21 mouse cellular contexts compared by ENCODE assay signal in genomic region chr6:91300079-91300478, GRCm38 (mm10).
DNase-seq lines count a peak whose midpoint lies in the region; ATAC-seq and TF ChIP-seq lines count a peak whose summit lies in the region.
"Had no signal": no experiment of that assay in that cellular context is flagged by ENCODE, and none has a peak within 500 bp of the region (broad histone marks: within the 10 kb centered on the region; RNA-seq: fewer than 3 reads in every experiment).

No protein-coding gene starts in this region.

- no peak overlapping the region for H3K4me3 ChIP-seq in forebrain, embryonic 12.5 days (replicated peaks)
- H3K4me3 ChIP-seq in forebrain, postnatal 0 days (ENCODE audit: low read depth, low read length) = no peak overlapping the region
- H3K4me3 ChIP-seq in hindbrain, embryonic 14.5 days (replicated peaks; ENCODE audit: low read length) = no peak overlapping the region
- H3K4me3 ChIP-seq in hindbrain, embryonic 16.5 days (ENCODE audit: low read length) = no peak overlapping the region
- H3K4me3 ChIP-seq in embryonic facial prominence, embryonic 10.5 days = no peak overlapping the region
- no peak overlapping the region for H3K4me3 ChIP-seq in hindbrain, postnatal 0 days (ENCODE audit: low read length)
- H3K4me3 ChIP-seq: embryonic facial prominence, embryonic 15.5 days; gastrocnemius, adult 2 months; heart, adult 2 months; limb, embryonic 13.5 days; myocyte; stomach, embryonic 15.5 days had no signal

- H3K4me2 ChIP-seq in forebrain, embryonic 12.5 days = no peak overlapping the region
- no peak overlapping the region for H3K4me2 ChIP-seq in forebrain, postnatal 0 days (ENCODE audit: low read depth)
- no peak overlapping the region for H3K4me2 ChIP-seq in hindbrain, embryonic 14.5 days (replicated peaks)
- no peak overlapping the region for H3K4me2 ChIP-seq in hindbrain, embryonic 16.5 days (ENCODE audit: low read length)
- no peak overlapping the region for H3K4me2 ChIP-seq in hindbrain, postnatal 0 days (ENCODE audit: low read depth, low read length)
- H3K4me2 ChIP-seq: embryonic facial prominence, embryonic 15.5 days; limb, embryonic 13.5 days; stomach, embryonic 15.5 days had no signal

- ATAC-seq in forebrain, embryonic 12.5 days (ENCODE audit: low FRiP score) = no peak
- ATAC-seq in forebrain, postnatal 0 days = no peak
- ATAC-seq in hindbrain, embryonic 14.5 days (ENCODE audit: low FRiP score) = no peak
- no peak for ATAC-seq in hindbrain, embryonic 16.5 days
- no peak for ATAC-seq in hindbrain, postnatal 0 days
- ATAC-seq: lung, postnatal 0 days had no signal

- 0 out of 2 replicates have a peak overlapping the region, but pooled peaks have one; percentile 97 for H3K27ac ChIP-seq in forebrain, embryonic 12.5 days
- H3K27ac ChIP-seq in forebrain, postnatal 0 days (ENCODE audit: low read depth, low read length) = no peak overlapping the region
- H3K27ac ChIP-seq in hindbrain, embryonic 14.5 days = no peak overlapping the region
- no peak overlapping the region for H3K27ac ChIP-seq in hindbrain, embryonic 16.5 days (ENCODE audit: low read depth, low read length)
- H3K27ac ChIP-seq in embryonic facial prominence, embryonic 10.5 days (replicated peaks) = peak overlapping the region; percentile 35; the same call in 1 of the 2 replicates
- no peak overlapping the region for H3K27ac ChIP-seq in hindbrain, postnatal 0 days
- H3K27ac ChIP-seq: embryonic facial prominence, embryonic 15.5 days; gastrocnemius, adult 2 months; heart, adult 2 months; limb, embryonic 13.5 days; liver, embryonic 14.5 days; stomach, embryonic 15.5 days had no signal

- H3K27me3 ChIP-seq in forebrain, embryonic 12.5 days = no peaks in the 10 kb centered on the region
- H3K27me3 ChIP-seq in forebrain, postnatal 0 days (ENCODE audit: insufficient read depth, low read length) = no peaks in the 10 kb centered on the region
- no peaks in the 10 kb centered on the region for H3K27me3 ChIP-seq in hindbrain, embryonic 14.5 days (ENCODE audit: control insufficient read depth, insufficient read depth, low read length)
- no peaks in the 10 kb centered on the region for H3K27me3 ChIP-seq in hindbrain, embryonic 16.5 days (replicated peaks; ENCODE audit: control insufficient read depth, insufficient read depth, low read length)
- H3K27me3 ChIP-seq in embryonic facial prominence, embryonic 10.5 days (replicated peaks; ENCODE audit: low read depth, poor library complexity, severe bottlenecking) = peaks cover 31% of the 10 kb centered on the region
- H3K27me3 ChIP-seq in hindbrain, postnatal 0 days (ENCODE audit: insufficient read depth, low read length) = no peaks in the 10 kb centered on the region
- H3K27me3 ChIP-seq: stomach, embryonic 15.5 days had no signal

- DNase-seq in forebrain, postnatal 0 days = no peak
- DNase-seq in hindbrain, embryonic 14.5 days (ENCODE audit: low spot score) = peak; percentile 41
- no peak for DNase-seq in embryonic facial prominence, embryonic 10.5 days (ENCODE audit: low spot score)
- peak; percentile 45 for DNase-seq in hindbrain, postnatal 0 days (ENCODE audit: low spot score)
- DNase-seq in thymus, postnatal 36 days = no peak
- no peak for DNase-seq in spleen, postnatal 14 days (ENCODE audit: low spot score in 2 of 2)
- DNase-seq: adrenal gland, postnatal 14 days; cerebellum, adult 9-10 months; gastrocnemius, adult 2 months; kidney, adult 11 months; kidney, postnatal 10 days; spleen, adult 18-20 months had no signal

- TF ChIP-seq CTCF in forebrain, postnatal 0 days (IDR thresholded peaks at IDR 0.05; ENCODE audit: low read depth) = no peak
- no peak for TF ChIP-seq CTCF in hindbrain, postnatal 0 days (IDR thresholded peaks at IDR 0.05; ENCODE audit: low read depth)

- H3K9ac ChIP-seq in forebrain, embryonic 12.5 days = no peak overlapping the region
- no peak overlapping the region for H3K9ac ChIP-seq in forebrain, postnatal 0 days
- H3K9ac ChIP-seq in hindbrain, embryonic 14.5 days = no peak overlapping the region
- H3K9ac ChIP-seq in hindbrain, embryonic 16.5 days (ENCODE audit: low read depth, low read length) = no peak overlapping the region
- no peak overlapping the region for H3K9ac ChIP-seq in hindbrain, postnatal 0 days (replicated peaks; ENCODE audit: low read length)
- H3K9ac ChIP-seq: embryonic facial prominence, embryonic 15.5 days; limb, embryonic 13.5 days; liver, embryonic 14.5 days; stomach, embryonic 15.5 days had no signal

- peaks cover 46% of the 10 kb centered on the region for H3K4me1 ChIP-seq in forebrain, embryonic 12.5 days
- H3K4me1 ChIP-seq in forebrain, postnatal 0 days (ENCODE audit: insufficient read depth) = peaks cover 22% of the 10 kb centered on the region
- peaks cover 36% of the 10 kb centered on the region for H3K4me1 ChIP-seq in hindbrain, embryonic 14.5 days (replicated peaks; ENCODE audit: control insufficient read depth, insufficient read depth, low read length)
- H3K4me1 ChIP-seq in hindbrain, embryonic 16.5 days (ENCODE audit: control insufficient read depth, insufficient read depth, low read depth, low read length) = peaks cover 17% of the 10 kb centered on the region
- H3K4me1 ChIP-seq in embryonic facial prominence, embryonic 10.5 days = peaks cover 26% of the 10 kb centered on the region
- H3K4me1 ChIP-seq in hindbrain, postnatal 0 days (ENCODE audit: insufficient read depth, low read length) = peaks cover 15% of the 10 kb centered on the region
- H3K4me1 ChIP-seq: limb, embryonic 13.5 days; stomach, embryonic 15.5 days had no signal

- no peaks in the 10 kb centered on the region for H3K9me3 ChIP-seq in forebrain, embryonic 12.5 days
- no peaks in the 10 kb centered on the region for H3K9me3 ChIP-seq in forebrain, postnatal 0 days (ENCODE audit: low read length)
- H3K9me3 ChIP-seq in hindbrain, embryonic 14.5 days (ENCODE audit: control insufficient read depth, low read length) = no peaks in the 10 kb centered on the region
- no peaks in the 10 kb centered on the region for H3K9me3 ChIP-seq in hindbrain, embryonic 16.5 days (ENCODE audit: control insufficient read depth, low read length)
- no peaks in the 10 kb centered on the region for H3K9me3 ChIP-seq in embryonic facial prominence, embryonic 10.5 days
- H3K9me3 ChIP-seq in hindbrain, postnatal 0 days (ENCODE audit: low read length) = no peaks in the 10 kb centered on the region
- H3K9me3 ChIP-seq: embryonic facial prominence, embryonic 15.5 days; limb, embryonic 13.5 days; stomach, embryonic 15.5 days had no signal

- H3K36me3 ChIP-seq in forebrain, embryonic 12.5 days (replicated peaks) = no peaks in the 10 kb centered on the region
- H3K36me3 ChIP-seq in forebrain, postnatal 0 days (ENCODE audit: insufficient read depth) = no peaks in the 10 kb centered on the region
- H3K36me3 ChIP-seq in hindbrain, embryonic 14.5 days (replicated peaks; ENCODE audit: control insufficient read depth, insufficient read depth) = no peaks in the 10 kb centered on the region
- no peaks in the 10 kb centered on the region for H3K36me3 ChIP-seq in hindbrain, embryonic 16.5 days (ENCODE audit: control insufficient read depth, insufficient read depth, low read length)
- no peaks in the 10 kb centered on the region for H3K36me3 ChIP-seq in embryonic facial prominence, embryonic 10.5 days (replicated peaks)
- no peaks in the 10 kb centered on the region for H3K36me3 ChIP-seq in hindbrain, postnatal 0 days (ENCODE audit: insufficient read depth, low read length)
- H3K36me3 ChIP-seq: embryonic facial prominence, embryonic 15.5 days; limb, embryonic 13.5 days; stomach, embryonic 15.5 days had no signal

- 60% methylated on average over 3 of the region's 3 CpGs for WGBS in forebrain, embryonic 12.5 days
- WGBS in forebrain, postnatal 0 days = 40% methylated on average over 3 of the region's 3 CpGs
- WGBS in hindbrain, embryonic 14.5 days = 30% methylated on average over 3 of the region's 3 CpGs
- WGBS in hindbrain, embryonic 16.5 days = 39% methylated on average over 3 of the region's 3 CpGs
- WGBS in embryonic facial prominence, embryonic 10.5 days = 77% methylated on average over 3 of the region's 3 CpGs
- 37% methylated on average over 3 of the region's 3 CpGs for WGBS in hindbrain, postnatal 0 days

Comparison
In these comparisons a context has a peak if more than half of its experiments do, and no peak if none do; other contexts are left out.
1. H3K27ac ChIP-seq: peak in forebrain, embryonic 12.5 days (single experiment) and embryonic facial prominence, embryonic 10.5 days (single experiment); none in forebrain, postnatal 0 days (single experiment), hindbrain, embryonic 14.5 days (single experiment), hindbrain, embryonic 16.5 days (single experiment) and hindbrain, postnatal 0 days (single experiment).
2. DNase-seq: peak in hindbrain, embryonic 14.5 days (single experiment) and hindbrain, postnatal 0 days (single experiment); none in forebrain, postnatal 0 days (single experiment), embryonic facial prominence, embryonic 10.5 days (single experiment), thymus, postnatal 36 days (0 of 2) and spleen, postnatal 14 days (0 of 2).